Mouse (Mus musculus) WW6 (cell line): ENCODE measurements around the gene Mutyh.
"Not testable (repeated sequence)": the region's sequence is repeated elsewhere in the genome, so short reads cannot be mapped to it uniquely, and the experiment has no call there.

Source experiments
- DNase-seq: peaks from one replicate; pipeline ENCODE4 v3.0.0-alpha.2; 2013; ENCODE audit warnings: low read depth, low spot score

Gene Mutyh

GRCm38 (mm10) chr4:116820902-116821693 lies 13.6 kb downstream of the Mutyh start:
- DNase-seq = no peak

- no peak for DNase-seq
These were observed 14.1 kb downstream of the Mutyh start, which contains the start of gene Hpdl for GRCm38 (mm10) chr4:116821694-116822016. TSS of gene Hpdl (minus strand) at chr4:116821707.

- DNase-seq = no peak
These were observed 17.1 kb downstream of the Mutyh start for GRCm38 (mm10) chr4:116824541-116825004.

- no peak for DNase-seq
These were observed 20.3 kb downstream of the Mutyh start for GRCm38 (mm10) chr4:116827819-116828218.

- no peak for DNase-seq
These were observed 22.0 kb downstream of the Mutyh start for GRCm38 (mm10) chr4:116829364-116830069.

GRCm38 (mm10) chr4:116830070-116830368 lies 22.5 kb downstream of the Mutyh start:
- DNase-seq = no peak

GRCm38 (mm10) chr4:116838999-116839398 lies 31.5 kb downstream of the Mutyh start:
- no peak for DNase-seq

GRCm38 (mm10) chr4:116840096-116840495 lies 32.6 kb downstream of the Mutyh start:
- not testable (repeated sequence) for DNase-seq

- DNase-seq = no peak
These were observed 33.3 kb downstream of the Mutyh start for GRCm38 (mm10) chr4:116840841-116841240.

- no peak for DNase-seq
These were observed 36.8 kb downstream of the Mutyh start for GRCm38 (mm10) chr4:116844324-116844723.

GRCm38 (mm10) chr4:116849901-116850300 lies 42.4 kb downstream of the Mutyh start:
- DNase-seq = no peak

GRCm38 (mm10) chr4:116854286-116854685 lies 46.8 kb downstream of the Mutyh start:
- no peak for DNase-seq

GRCm38 (mm10) chr4:116857203-116857602 lies 49.7 kb downstream of the Mutyh start:
- no peak for DNase-seq

- DNase-seq = no peak
These were observed 52.2 kb downstream of the Mutyh start for GRCm38 (mm10) chr4:116859711-116860110.

GRCm38 (mm10) chr4:116862023-116862422 lies 54.5 kb downstream of the Mutyh start:
- no peak for DNase-seq
